Mouse (Mus musculus) neural tube, embryonic 11.5 days (tissue): ENCODE data around the gene Tm9sf3. TPM values are rescaled to one million over a fixed set of nuclear protein-coding genes. Genes with fewer than 3 reads are reported as not detected.

Experiments
- ATAC-seq: fragments of 200-750 bp; cut with Nextera tagmentation; 2 replicates; pipeline ENCODE4 v1.8.0; 2017; ENCODE audit warnings: moderate number of reproducible peaks, mild to moderate bottlenecking, moderate TSS enrichment, moderate library complexity; ENCODE audit not compliant: insufficient read depth, low FRiP score, low TSS enrichment
- DNase-seq: peaks from one replicate; pipeline ENCODE4 v3.0.0-alpha.2; 2015; ENCODE audit warnings: low spot score
- H3K27ac ChIP-seq: fragments of 300-500 bp; sonication (generic); 2 replicates; pipeline ENCODE4 v1.5.1; 2014; ENCODE audit warnings: low read depth, mild to moderate bottlenecking, low read length
- H3K27me3 ChIP-seq: fragments of 300-500 bp; sonication (generic); 2 replicates; pipeline ENCODE4 v1.6.1; 2014; ENCODE audit warnings: mild to moderate bottlenecking, low read length, mixed read lengths; ENCODE audit not compliant: control insufficient read depth, insufficient read depth
- H3K36me3 ChIP-seq: fragments of 300-500 bp; sonication (generic); 2 replicates; pipeline ENCODE4 v1.6.1; 2014; ENCODE audit warnings: mild to moderate bottlenecking, low read length, moderate library complexity, mixed read lengths; ENCODE audit not compliant: control insufficient read depth, insufficient read depth
- H3K4me1 ChIP-seq: fragments of 300-500 bp; sonication (generic); 2 replicates; pipeline ENCODE4 v1.6.1; 2014; ENCODE audit warnings: low read length, mixed read lengths; ENCODE audit not compliant: control insufficient read depth, insufficient read depth
- H3K4me2 ChIP-seq: fragments of 300-500 bp; sonication (generic); 2 replicates; pipeline ENCODE4 v1.6.1; 2014; ENCODE audit warnings: low read depth, mild to moderate bottlenecking, moderate library complexity
- H3K4me3 ChIP-seq: fragments of 300-500 bp; sonication (generic); 2 replicates; pipeline ENCODE4 v1.5.1; 2014; ENCODE audit warnings: low read depth, low read length
- H3K9ac ChIP-seq: fragments of 300-500 bp; sonication (generic); 2 replicates; pipeline ENCODE4 v1.6.1; 2014; ENCODE audit warnings: mild to moderate bottlenecking, low read length
- H3K9me3 ChIP-seq: fragments of 300-500 bp; sonication (generic); 2 replicates; pipeline ENCODE4 v1.6.1; 2016; ENCODE audit warnings: low read length; ENCODE audit not compliant: control insufficient read depth
- WGBS: fragments of 180-500 bp; shearing (Covaris S2); extraction: QIAGEN DNeasy Blood & Tissue Kit; methylation state at CpG from one replicate; pipeline ENCODE4 v1.1.7; 2014; 5-methylcytosine and 5-hydroxymethylcytosine counted together
- polyA plus RNA-seq: library from polyadenylated mRNA; unstranded; fragments of >200 nt; fragmentation: Nextera tagmentation; extraction: Ambion mirVana; gene quantifications from 2 replicates; pipeline ENCODE4 v1.2.1, GENCODE M21; 2014

Gene Tm9sf3
- polyA plus RNA-seq, 1 experiment from 2014 or later, result 148 TPM

DNA sequence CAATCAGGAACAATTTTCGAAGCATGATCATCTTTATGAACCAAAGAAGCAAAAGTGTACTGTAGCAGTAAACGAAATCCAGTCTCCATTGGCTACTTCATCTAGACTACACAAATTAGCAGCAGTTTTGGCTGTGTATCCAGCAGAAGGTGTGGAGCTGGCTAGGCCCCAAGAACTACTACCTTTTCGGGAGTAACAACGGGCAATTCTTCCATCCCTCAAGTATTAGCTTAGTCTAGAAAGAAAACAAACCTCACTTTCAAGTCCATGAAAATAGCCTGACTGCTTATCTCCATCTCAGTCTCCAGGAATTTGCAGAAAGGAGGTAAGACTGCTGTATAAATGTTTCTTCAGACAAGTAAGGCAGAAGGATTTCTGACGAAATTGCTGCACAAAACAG lies 9.2 kb downstream of the Tm9sf3 start:
- H3K4me2 ChIP-seq, result no peak overlapping the region
- ATAC-seq, result no peak
- H3K4me3 ChIP-seq, result no peak overlapping the region
- H3K9me3 ChIP-seq, result no peaks in the 10 kb centered on the region
- WGBS, result 86% methylated on average over 5 of the region's 5 CpGs
- no peak overlapping the region for H3K9ac ChIP-seq
- no peaks in the 10 kb centered on the region for H3K4me1 ChIP-seq
- H3K36me3 ChIP-seq, result no peaks in the 10 kb centered on the region
- H3K27me3 ChIP-seq, result no peaks in the 10 kb centered on the region
- DNase-seq, result no peak
- H3K27ac ChIP-seq, result no peak overlapping the region

DNA sequence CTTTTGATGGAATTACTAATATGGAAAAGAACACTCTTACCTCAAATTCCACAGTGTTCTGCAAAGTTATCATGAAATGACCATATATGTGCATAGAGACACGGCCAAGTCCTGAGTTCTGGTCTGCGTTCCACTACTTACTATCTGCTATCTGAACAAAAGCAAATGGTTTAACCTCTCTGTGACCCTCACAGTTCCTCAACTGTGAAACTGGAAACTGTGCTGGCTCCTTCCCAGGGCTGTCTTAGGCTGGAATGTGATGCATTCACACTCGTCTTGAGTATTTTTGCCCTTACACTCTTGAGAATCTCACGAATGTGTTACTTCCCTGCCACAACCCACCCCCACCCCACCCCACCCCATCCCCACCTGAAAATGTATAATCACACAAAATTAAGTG lies 14.8 kb downstream of the Tm9sf3 start:
- DNase-seq (no peak), ATAC-seq (no peak)
- no peak overlapping the region for H3K4me2 ChIP-seq
- no peaks in the 10 kb centered on the region for H3K27me3 ChIP-seq
- peaks cover 5% of the 10 kb centered on the region for H3K36me3 ChIP-seq
- no peak overlapping the region for H3K9ac ChIP-seq
- no peaks in the 10 kb centered on the region for H3K9me3 ChIP-seq
- H3K27ac ChIP-seq, result no peak overlapping the region
- WGBS, result 84% methylated on average over 4 of the region's 4 CpGs
- H3K4me1 ChIP-seq, result no peaks in the 10 kb centered on the region
- H3K4me3 ChIP-seq, result no peak overlapping the region

DNA sequence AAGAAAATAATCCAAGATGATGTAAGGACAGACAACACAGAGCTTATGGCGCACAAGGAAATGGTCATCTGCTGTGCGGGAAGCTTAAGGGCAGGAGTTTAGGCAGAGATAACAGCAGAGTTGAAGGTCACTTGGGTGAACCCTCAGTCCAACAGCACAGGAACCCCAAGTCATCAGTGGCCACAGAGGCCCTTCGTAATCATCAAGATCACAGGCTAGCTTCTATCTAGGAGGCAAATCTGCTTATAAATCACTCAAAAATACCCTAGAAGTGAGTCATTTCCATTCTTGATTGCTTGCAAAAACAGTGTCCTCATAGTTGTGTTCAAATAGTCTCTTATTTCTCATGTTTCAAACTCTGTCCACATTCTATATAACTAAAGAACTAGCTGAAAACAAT lies 15.5 kb downstream of the Tm9sf3 start:
- 92% methylated on average over 3 of the region's 3 CpGs for WGBS

DNA sequence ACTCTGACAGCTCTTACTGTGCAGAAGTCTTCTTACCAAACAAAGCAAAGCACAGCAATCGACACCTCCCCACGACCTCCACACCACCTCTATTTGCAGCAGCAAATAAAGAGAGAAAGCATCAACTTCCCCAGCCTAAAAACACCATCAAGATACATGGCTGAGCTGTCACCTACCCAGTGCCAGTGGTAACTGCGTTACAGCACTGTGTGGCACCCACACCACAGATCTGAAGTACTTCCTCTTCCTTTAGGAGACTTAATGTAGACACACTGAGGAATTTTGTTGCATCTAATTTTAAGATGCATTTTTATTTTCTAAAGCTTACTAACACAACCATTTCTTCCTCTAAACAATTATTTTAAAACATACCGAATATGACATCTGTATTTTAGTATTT lies 17.5 kb downstream of the Tm9sf3 start:
- Histone ChIP-seq H3K4me1 (no peaks in the 10 kb centered on the region), H3K27ac (no peak overlapping the region), H3K36me3 (peaks cover 11% of the 10 kb centered on the region), H3K4me3 (no peak overlapping the region), H3K9me3 (no peaks in the 10 kb centered on the region), H3K4me2 (no peak overlapping the region), H3K27me3 (no peaks in the 10 kb centered on the region), H3K9ac (no peak overlapping the region)
- DNase-seq (no peak), ATAC-seq (no peak)
- 86% methylated on average over 4 of the region's 4 CpGs for WGBS

More for the DNA sequence above, 15.5 kb downstream of the Tm9sf3 start:
- ATAC-seq (no peak), DNase-seq (no peak)
- Histone ChIP-seq H3K27me3 (no peaks in the 10 kb centered on the region), H3K9ac (no peak overlapping the region), H3K27ac (no peak overlapping the region), H3K4me3 (no peak overlapping the region), H3K4me2 (no peak overlapping the region), H3K36me3 (peaks cover 5% of the 10 kb centered on the region), H3K4me1 (no peaks in the 10 kb centered on the region), H3K9me3 (no peaks in the 10 kb centered on the region)

DNA sequence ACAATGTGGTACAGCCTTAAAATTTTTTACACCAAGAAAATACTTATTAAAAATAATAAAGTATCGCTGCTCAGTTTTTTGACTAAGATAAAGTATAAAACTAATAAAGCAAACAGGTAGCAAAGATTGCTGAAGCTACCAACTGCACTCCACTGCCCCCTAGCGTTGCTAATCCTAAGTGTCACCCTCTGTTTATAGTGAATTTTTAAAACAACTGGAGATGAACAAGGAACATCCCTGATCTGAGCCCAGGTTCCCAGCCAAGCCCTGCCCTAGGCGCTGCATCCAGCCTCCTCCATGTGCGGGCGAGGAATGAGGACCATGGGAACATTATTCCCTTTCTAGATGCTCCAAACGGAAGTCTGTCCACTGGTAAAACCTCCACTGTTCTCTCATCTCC lies 19.2 kb downstream of the Tm9sf3 start:
- Histone ChIP-seq H3K4me2 (no peak overlapping the region), H3K36me3 (peaks cover 13% of the 10 kb centered on the region), H3K27ac (no peak overlapping the region), H3K4me1 (no peaks in the 10 kb centered on the region), H3K9me3 (no peaks in the 10 kb centered on the region), H3K4me3 (no peak overlapping the region), H3K27me3 (no peaks in the 10 kb centered on the region), H3K9ac (no peak overlapping the region)
- WGBS, result 70% methylated on average over 6 of the region's 6 CpGs
- ATAC-seq (no peak), DNase-seq (peak; percentile 38)

DNA sequence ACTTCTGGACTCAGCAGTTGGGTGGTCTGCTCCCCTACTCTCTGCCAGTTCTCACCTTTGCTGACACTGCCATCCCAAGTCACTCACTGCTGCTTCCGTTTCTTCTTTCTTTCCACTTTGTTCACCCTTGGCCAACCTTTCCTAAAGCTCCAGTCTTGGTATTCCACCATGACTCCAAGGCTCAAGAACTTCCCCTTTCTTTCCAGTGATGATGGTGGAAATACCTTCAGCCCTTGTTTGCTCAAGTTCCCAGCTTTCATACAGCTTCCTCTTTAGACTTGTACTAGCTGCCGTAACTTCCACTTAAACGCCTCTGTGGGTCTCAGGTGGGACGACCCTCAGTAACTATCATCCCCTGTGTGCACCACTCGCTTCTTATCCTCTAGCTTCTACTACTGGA lies 21.8 kb downstream of the Tm9sf3 start:
- H3K4me1 ChIP-seq, result no peaks in the 10 kb centered on the region
- no peak overlapping the region for H3K4me3 ChIP-seq
- no peaks in the 10 kb centered on the region for H3K9me3 ChIP-seq
- 95% methylated on average over 5 of the region's 5 CpGs for WGBS
- no peak overlapping the region for H3K4me2 ChIP-seq
- ATAC-seq (no peak), DNase-seq (no peak)
- peaks cover 14% of the 10 kb centered on the region for H3K36me3 ChIP-seq
- no peak overlapping the region for H3K9ac ChIP-seq
- H3K27me3 ChIP-seq, result no peaks in the 10 kb centered on the region
- no peak overlapping the region for H3K27ac ChIP-seq

DNA sequence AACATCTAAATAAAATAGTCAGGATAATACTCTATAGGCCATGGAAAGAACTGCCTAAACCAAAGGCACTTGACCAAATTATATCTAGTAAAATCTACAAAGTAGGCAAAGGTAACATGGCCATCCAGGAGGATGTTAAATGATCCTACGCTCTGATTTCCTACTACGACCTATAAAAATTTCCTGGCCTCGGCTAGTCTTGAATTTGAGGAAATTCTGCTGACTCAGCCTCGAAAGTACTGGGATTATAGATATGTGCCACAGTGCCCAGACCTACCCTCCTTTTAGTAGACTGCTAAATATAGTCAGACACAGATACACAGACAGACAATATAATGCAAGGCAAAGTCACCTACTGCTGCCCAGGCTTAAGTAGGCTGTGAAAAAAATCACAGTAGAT lies 30.1 kb downstream of the Tm9sf3 start:
- Histone ChIP-seq H3K27me3 (no peaks in the 10 kb centered on the region), H3K4me1 (no peaks in the 10 kb centered on the region), H3K4me3 (no peak overlapping the region), H3K36me3 (peaks cover 10% of the 10 kb centered on the region), H3K27ac (no peak overlapping the region), H3K9me3 (no peaks in the 10 kb centered on the region), H3K4me2 (no peak overlapping the region), H3K9ac (no peak overlapping the region)
- ATAC-seq (no peak), DNase-seq (no peak)
- WGBS, result 94% methylated on average over 4 of the region's 4 CpGs

DNA sequence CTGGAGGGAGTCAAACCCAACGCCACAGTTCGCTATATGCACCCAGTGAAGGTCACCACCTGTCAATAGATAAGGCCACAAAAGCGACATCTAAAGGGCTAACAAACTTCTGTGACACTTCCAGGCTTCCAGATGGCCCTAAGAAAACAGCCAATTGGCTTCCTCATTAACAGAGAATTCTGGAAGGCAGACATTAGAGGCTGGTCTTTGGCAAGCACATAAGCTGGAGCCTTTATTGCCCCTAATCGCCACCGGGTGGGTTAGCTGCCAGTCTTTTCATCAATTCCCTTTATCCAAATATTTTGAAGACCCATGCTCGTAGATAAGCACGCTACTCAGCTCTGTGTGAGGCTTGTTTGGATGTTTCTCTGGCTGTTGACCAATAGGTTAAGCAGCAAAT lies 55.5 kb downstream of the Tm9sf3 start:
- no peaks in the 10 kb centered on the region for H3K9me3 ChIP-seq
- H3K27me3 ChIP-seq, result peaks cover 11% of the 10 kb centered on the region
- WGBS, result 41% methylated on average over 7 of the region's 7 CpGs
- no peak overlapping the region for H3K4me3 ChIP-seq
- DNase-seq, result no peak
- peaks cover 5% of the 10 kb centered on the region; the same call in 1 of the 2 replicates for H3K4me1 ChIP-seq
- H3K36me3 ChIP-seq, result no peaks in the 10 kb centered on the region
- ATAC-seq, result no peak
- H3K27ac ChIP-seq, result no peak overlapping the region
- H3K9ac ChIP-seq, result no peak overlapping the region
- no peak overlapping the region for H3K4me2 ChIP-seq

DNA sequence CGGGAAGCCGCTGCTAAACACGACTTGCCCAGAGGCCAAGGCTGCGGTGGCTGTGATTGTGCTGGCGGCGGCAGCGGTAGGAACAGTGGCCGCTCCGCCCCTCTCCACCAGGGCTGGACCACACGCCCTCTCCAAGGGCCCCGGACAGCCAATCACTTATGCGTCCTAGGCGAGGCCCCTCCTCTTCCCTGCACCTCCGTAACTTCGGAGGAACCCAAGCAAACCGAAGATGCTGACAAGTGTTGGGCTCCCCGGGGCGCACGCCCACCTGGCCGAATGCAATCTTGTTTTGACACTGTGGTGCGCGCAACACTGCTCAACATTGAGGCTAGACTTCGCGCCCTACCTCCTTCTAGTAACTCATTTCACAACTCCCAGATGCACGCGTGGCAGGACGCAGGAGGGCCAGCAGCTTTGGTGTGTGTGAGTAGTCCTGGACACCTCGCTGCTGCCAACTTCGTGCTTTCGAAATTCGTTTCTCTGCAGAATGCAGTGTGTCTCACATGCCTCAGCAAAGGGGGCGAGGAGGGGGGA lies 56.9 kb downstream of the Tm9sf3 start, which contains the start of gene Tll2:
TSS of gene Tll2 (minus strand) at position 25 of the 534 bp plus-strand sequence.
- Histone ChIP-seq H3K4me2 (peak within 1 kb of the TSS; percentile 93), H3K27me3 (peaks cover 11% of the 10 kb centered on the region), H3K9me3 (no peaks in the 10 kb centered on the region), H3K4me1 (peaks cover 5% of the 10 kb centered on the region; the same call in 1 of the 2 replicates), H3K36me3 (no peaks in the 10 kb centered on the region), H3K9ac (peak within 1 kb of the TSS; percentile 41; the same call in 1 of the 2 replicates), H3K4me3 (peak within 1 kb of the TSS; percentile 40), H3K27ac (no peak within 1 kb of the TSS)
- DNase-seq (peak; percentile 80), ATAC-seq (peak; percentile 96)
- under 1% methylated on average over 32 of the region's 32 CpGs for WGBS
